Mouse (Mus musculus) liver, embryonic 14.5 days (tissue): ENCODE results near the gene Dnajb8.

ENCODE experiments used
- CTCF ChIP-seq: IDR thresholded peaks from 2 replicates; pipeline ENCODE4 v1.5.1; 2016; ENCODE audit warnings: antibody characterized with exemption, low read depth, control low read depth
- EP300 ChIP-seq: IDR thresholded peaks from 2 replicates; pipeline ENCODE4 v1.6.1; 2016; ENCODE audit warnings: antibody characterized with exemption, low read depth

DNA sequence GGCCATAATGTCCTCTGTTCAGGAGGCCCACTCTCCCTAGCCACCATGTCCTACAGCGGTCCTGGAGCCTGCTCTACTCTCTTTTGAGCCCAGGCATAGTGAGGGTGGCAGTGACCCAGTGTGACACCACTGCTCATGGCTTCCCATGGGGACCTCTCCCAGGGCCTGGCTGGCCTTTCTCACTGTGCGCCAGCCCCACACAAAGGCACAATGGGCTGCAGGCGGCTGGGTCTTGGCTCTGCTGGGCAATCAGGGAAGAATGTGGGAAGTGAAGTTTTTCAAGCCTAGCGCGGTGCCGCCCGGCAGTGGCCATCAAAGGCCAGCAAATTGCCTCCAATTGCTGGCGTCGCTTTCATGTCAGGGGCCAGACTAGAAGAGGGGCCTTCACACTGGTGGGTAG, 40.1 kb downstream of the Dnajb8 start:
- TF ChIP-seq CTCF (no peak), EP300 (no peak)
